Mouse (Mus musculus): ENCODE results near the gene Top1. TPM values are rescaled to one million over a fixed set of nuclear protein-coding genes. Genes with fewer than 3 reads are reported as not detected.

Gene Top1
- polyA plus RNA-seq, 1 experiment from 2014 or later: 97.3 TPM

DNA sequence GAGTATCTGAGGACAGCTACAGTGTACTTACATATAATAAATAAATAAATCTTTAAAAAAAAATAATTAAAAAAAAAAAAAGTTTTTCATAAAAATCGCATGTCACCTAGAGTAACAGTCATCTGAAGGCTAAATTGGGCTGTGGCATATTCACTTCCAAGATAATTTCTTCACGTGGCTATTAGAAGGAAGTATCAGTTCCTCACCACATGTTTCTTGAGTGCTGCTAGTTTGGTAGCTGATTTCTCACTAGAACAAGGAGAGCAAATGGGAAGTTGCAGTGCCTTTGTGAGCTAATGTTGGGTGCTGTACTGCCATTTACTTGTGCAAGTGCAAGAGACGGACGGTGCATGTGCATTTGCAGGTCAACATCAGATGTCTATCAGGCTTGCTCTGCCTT is 21.6 kb downstream of the Top1 start:
- no peaks in the 10 kb centered on the region for H3K27me3 ChIP-seq
- no peaks in the 10 kb centered on the region for H3K9me3 ChIP-seq
- no peaks in the 10 kb centered on the region for H3K4me1 ChIP-seq
- no peak for ATAC-seq (ENCODE audit: low FRiP score, low read depth)
- H3K36me3 ChIP-seq: peaks cover 19% of the 10 kb centered on the region
- no peak overlapping the region for H3K4me2 ChIP-seq (replicated peaks)
- no peak overlapping the region for H3K27ac ChIP-seq
- no peak overlapping the region for H3K9ac ChIP-seq
- WGBS: 92% methylated on average over 4 of the region's 4 CpGs
- H3K4me3 ChIP-seq: no peak overlapping the region

DNA sequence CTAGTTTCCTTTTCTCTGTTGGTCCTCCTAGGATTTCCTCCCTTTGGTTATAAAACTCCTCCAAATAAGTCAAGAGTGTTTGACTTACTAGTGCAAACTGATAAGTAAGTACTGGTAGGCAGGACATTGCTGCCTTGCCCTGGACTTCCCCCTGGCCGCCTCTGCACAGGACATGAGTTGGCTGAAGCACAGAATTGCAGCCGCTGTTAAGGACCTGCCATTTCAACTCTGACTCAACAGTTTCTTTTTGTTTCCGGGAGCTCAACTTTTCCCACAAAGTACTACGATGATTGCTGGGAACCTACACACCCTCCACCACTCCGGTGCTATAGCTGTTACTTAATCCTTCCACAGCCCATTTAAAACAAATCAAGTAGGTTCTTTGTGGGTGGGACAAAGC is 54.6 kb downstream of the Top1 start:
- ATAC-seq (ENCODE audit: low FRiP score, low read depth): no peak
- Histone ChIP-seq H3K4me3 (no peak overlapping the region), H3K27me3 (no peaks in the 10 kb centered on the region), H3K27ac (no peak overlapping the region), H3K36me3 (peaks cover 68% of the 10 kb centered on the region), H3K9ac (no peak overlapping the region), H3K9me3 (no peaks in the 10 kb centered on the region), H3K4me1 (no peaks in the 10 kb centered on the region), H3K4me2 (replicated peaks) (no peak overlapping the region)
- WGBS: 84% methylated on average over 5 of the region's 5 CpGs

DNA sequence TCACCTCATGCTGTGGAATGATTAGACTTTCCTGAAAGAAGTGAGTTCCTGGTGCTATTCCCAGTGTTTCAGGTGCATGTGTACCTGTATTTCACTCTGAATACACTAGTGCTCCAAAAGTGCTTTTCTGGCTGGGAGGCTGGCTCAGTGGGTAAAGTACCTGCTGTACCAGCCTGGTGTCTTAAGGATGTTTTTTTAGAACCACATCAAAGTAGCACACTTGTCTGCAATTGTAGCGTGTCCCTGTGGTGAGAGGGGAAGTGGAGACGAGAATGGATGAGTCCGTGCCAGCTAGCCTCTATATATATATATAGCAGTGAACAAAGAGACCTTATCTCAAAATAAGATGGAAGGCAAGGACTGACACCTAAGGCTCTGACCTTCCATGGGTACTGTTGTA is 55.9 kb downstream of the Top1 start:
- no peaks in the 10 kb centered on the region for H3K27me3 ChIP-seq
- 94% methylated on average over 3 of the region's 3 CpGs for WGBS
- ATAC-seq (ENCODE audit: low FRiP score, low read depth): no peak

DNA sequence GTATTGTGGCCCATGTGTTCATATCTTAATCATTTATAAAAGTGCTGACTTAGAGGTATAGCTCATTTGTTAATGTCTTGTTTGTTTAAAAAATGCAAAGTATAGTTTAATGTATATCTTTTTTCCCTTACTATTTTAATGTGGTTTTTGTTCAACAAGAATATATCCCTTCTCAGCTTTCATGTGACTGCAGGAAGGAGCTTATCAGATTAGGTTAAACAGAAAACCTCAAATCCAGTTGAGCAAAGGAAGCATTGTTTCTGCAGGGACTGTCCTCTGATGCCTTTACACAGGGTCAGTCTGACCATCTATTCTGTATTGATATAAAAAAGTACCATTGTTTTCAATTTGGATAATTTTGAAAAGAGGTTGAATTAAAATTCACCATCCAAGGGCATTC is 57.1 kb downstream of the Top1 start:
- Histone ChIP-seq H3K27ac (no peak overlapping the region), H3K9ac (no peak overlapping the region), H3K27me3 (no peaks in the 10 kb centered on the region), H3K4me2 (replicated peaks) (no peak overlapping the region), H3K4me3 (no peak overlapping the region), H3K4me1 (no peaks in the 10 kb centered on the region), H3K9me3 (no peaks in the 10 kb centered on the region), H3K36me3 (peaks cover 74% of the 10 kb centered on the region)
- ATAC-seq (ENCODE audit: low FRiP score, low read depth): no peak

More for the DNA sequence above, 55.9 kb downstream of the Top1 start:
- Histone ChIP-seq H3K27ac (no peak overlapping the region), H3K4me2 (replicated peaks) (no peak overlapping the region), H3K36me3 (peaks cover 70% of the 10 kb centered on the region), H3K4me3 (no peak overlapping the region), H3K9ac (no peak overlapping the region), H3K9me3 (no peaks in the 10 kb centered on the region), H3K4me1 (no peaks in the 10 kb centered on the region)

- Histone ChIP-seq H3K9me3 (no peaks in the 10 kb centered on the region), H3K4me2 (replicated peaks) (no peak overlapping the region), H3K27me3 (no peaks in the 10 kb centered on the region), H3K4me1 (no peaks in the 10 kb centered on the region), H3K27ac (no peak overlapping the region), H3K4me3 (no peak overlapping the region), H3K36me3 (peaks cover 76% of the 10 kb centered on the region), H3K9ac (no peak overlapping the region)
- WGBS: 87% methylated on average over 3 of the region's 3 CpGs
- ATAC-seq (ENCODE audit: low FRiP score, low read depth): no peak
These were observed 62.0 kb downstream of the Top1 start for GRCm38 (mm10) chr2:160707673-160708072.

DNA sequence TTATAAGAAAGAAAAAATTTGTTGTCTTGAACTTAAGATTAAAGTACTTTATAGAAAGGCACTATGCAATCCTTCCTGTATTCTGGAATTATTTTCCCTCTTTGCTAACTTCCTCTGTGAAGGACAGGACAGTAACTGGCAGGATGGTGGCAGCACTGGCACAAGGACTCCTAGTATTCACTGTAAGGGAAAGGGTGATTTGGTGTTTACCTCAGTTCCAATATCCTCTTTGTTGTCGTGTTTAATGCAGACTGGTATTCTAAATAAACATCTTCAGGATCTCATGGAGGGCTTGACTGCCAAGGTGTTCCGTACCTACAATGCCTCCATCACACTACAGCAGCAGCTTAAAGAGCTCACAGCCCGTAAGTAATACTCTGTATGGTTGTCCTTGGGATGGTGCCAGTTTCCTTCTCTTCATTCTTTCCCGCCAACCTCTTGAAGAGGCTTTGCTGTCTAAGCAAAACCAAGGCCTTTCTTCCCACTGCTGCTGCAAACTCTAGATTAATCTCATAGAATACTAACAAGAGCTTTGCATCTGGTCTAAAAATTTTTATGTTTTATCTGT is 69.9 kb downstream of the Top1 start:
- Histone ChIP-seq H3K4me1 (no peaks in the 10 kb centered on the region), H3K9ac (no peak overlapping the region), H3K4me2 (replicated peaks) (no peak overlapping the region), H3K4me3 (no peak overlapping the region), H3K27me3 (no peaks in the 10 kb centered on the region), H3K27ac (no peak overlapping the region), H3K9me3 (no peaks in the 10 kb centered on the region), H3K36me3 (peaks cover 90% of the 10 kb centered on the region)
- ATAC-seq (ENCODE audit: low FRiP score, low read depth): no peak
- WGBS: 90% methylated on average over 4 of the region's 4 CpGs

GRCm38 (mm10) chr2:160717269-160717668 is 71.6 kb downstream of the Top1 start:
- H3K36me3 ChIP-seq: peaks cover 90% of the 10 kb centered on the region
- no peak overlapping the region for H3K9ac ChIP-seq
- H3K4me1 ChIP-seq: no peaks in the 10 kb centered on the region
- no peak overlapping the region for H3K4me2 ChIP-seq (replicated peaks)
- ATAC-seq (ENCODE audit: low FRiP score, low read depth): no peak
- no peak overlapping the region for H3K27ac ChIP-seq
- H3K27me3 ChIP-seq: no peaks in the 10 kb centered on the region
- 77% methylated on average over 5 of the region's 5 CpGs for WGBS
- H3K4me3 ChIP-seq: no peak overlapping the region
- no peaks in the 10 kb centered on the region for H3K9me3 ChIP-seq

- no peak for ATAC-seq (ENCODE audit: low FRiP score, low read depth)
- no peaks in the 10 kb centered on the region for H3K9me3 ChIP-seq
- H3K4me2 ChIP-seq (replicated peaks): no peak overlapping the region
- H3K36me3 ChIP-seq: peaks cover 90% of the 10 kb centered on the region
- no peaks in the 10 kb centered on the region for H3K27me3 ChIP-seq
- H3K4me3 ChIP-seq: no peak overlapping the region
- no peaks in the 10 kb centered on the region for H3K4me1 ChIP-seq
- H3K9ac ChIP-seq: no peak overlapping the region
- no peak overlapping the region for H3K27ac ChIP-seq
- 86% methylated on average over 3 of the region's 3 CpGs for WGBS
These were observed 73.1 kb downstream of the Top1 start for GRCm38 (mm10) chr2:160718811-160719210.

DNA sequence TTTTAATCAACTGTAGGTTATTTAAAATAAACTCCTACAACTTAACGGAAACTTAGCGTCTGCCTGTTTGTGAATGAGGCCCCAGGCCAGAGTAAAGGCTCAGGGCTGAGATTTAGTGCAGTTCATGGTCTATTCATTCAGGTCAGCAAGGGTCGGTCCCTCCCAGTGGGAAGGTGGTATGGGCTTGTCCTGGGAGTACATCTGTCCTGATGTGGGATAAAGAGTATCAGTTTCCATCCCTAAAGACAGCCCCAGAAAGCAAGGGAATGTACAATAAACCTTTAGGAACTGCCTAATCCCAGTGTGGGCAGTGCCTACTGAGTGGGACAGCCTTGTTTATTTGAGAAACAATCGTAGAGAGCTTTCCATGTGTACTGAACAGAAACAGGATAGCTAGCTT is 77.0 kb downstream of the Top1 start:
- Histone ChIP-seq H3K4me3 (no peak overlapping the region), H3K27ac (no peak overlapping the region), H3K36me3 (peaks cover 77% of the 10 kb centered on the region), H3K9me3 (no peaks in the 10 kb centered on the region), H3K9ac (no peak overlapping the region), H3K4me2 (replicated peaks) (no peak overlapping the region), H3K4me1 (no peaks in the 10 kb centered on the region), H3K27me3 (no peaks in the 10 kb centered on the region)
- WGBS: 82% methylated on average over 4 of the region's 4 CpGs
- no peak for ATAC-seq (ENCODE audit: low FRiP score, low read depth)

DNA sequence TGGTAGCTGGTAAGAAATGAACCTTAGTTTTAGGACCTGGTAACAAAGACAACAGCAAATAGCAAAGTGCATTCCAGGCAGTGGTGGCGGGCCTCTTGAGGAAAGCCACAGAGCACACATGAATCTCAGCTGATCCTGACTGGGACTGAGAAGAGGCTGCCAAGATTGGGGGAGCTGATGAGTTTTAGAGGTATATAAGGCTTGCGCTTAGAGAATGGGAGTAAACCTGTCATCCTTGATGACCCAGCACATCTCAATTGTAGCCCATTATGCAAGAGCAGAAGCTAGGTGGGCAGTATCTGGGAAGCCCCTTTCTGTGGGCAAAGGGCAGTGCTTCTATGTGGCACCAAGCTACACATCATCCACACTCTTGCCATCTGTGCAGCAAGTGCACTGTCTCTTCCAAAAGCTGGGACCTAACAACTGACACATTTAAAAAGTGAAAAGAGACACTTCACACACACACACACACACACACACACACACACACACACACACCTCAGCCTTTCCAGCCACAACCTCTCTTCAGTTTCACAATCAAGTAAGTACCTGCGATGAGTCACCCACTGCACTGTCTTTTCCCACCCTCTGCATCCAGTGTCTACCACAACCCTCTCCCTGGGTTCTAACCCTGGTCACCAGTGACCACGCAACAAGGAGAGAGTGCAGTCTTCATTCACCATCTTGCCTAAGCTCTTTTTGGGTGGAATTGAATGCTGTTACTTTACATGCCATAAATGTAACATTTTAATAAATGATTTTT is 78.1 kb downstream of the Top1 start:
- no peak overlapping the region for H3K4me3 ChIP-seq
- no peak overlapping the region for H3K9ac ChIP-seq
- 95% methylated on average over 4 of the region's 4 CpGs for WGBS
- H3K27ac ChIP-seq: no peak overlapping the region
- H3K4me1 ChIP-seq: no peaks in the 10 kb centered on the region
- H3K36me3 ChIP-seq: peaks cover 67% of the 10 kb centered on the region
- no peaks in the 10 kb centered on the region for H3K27me3 ChIP-seq
- no peaks in the 10 kb centered on the region for H3K9me3 ChIP-seq
- H3K4me2 ChIP-seq (replicated peaks): no peak overlapping the region
- ATAC-seq (ENCODE audit: low FRiP score, low read depth): no peak

GRCm38 (mm10) chr2:160724536-160724935 is 78.8 kb downstream of the Top1 start:
- H3K4me1 ChIP-seq: no peaks in the 10 kb centered on the region
- H3K9ac ChIP-seq: no peak overlapping the region
- H3K36me3 ChIP-seq: peaks cover 61% of the 10 kb centered on the region
- no peak; the same call in 1 of the 2 replicates for ATAC-seq (ENCODE audit: low FRiP score, low read depth)
- H3K4me2 ChIP-seq (replicated peaks): no peak overlapping the region
- WGBS: 89% methylated on average over 5 of the region's 5 CpGs
- no peaks in the 10 kb centered on the region for H3K27me3 ChIP-seq
- H3K27ac ChIP-seq: no peak overlapping the region
- no peak overlapping the region for H3K4me3 ChIP-seq
- no peaks in the 10 kb centered on the region for H3K9me3 ChIP-seq

DNA sequence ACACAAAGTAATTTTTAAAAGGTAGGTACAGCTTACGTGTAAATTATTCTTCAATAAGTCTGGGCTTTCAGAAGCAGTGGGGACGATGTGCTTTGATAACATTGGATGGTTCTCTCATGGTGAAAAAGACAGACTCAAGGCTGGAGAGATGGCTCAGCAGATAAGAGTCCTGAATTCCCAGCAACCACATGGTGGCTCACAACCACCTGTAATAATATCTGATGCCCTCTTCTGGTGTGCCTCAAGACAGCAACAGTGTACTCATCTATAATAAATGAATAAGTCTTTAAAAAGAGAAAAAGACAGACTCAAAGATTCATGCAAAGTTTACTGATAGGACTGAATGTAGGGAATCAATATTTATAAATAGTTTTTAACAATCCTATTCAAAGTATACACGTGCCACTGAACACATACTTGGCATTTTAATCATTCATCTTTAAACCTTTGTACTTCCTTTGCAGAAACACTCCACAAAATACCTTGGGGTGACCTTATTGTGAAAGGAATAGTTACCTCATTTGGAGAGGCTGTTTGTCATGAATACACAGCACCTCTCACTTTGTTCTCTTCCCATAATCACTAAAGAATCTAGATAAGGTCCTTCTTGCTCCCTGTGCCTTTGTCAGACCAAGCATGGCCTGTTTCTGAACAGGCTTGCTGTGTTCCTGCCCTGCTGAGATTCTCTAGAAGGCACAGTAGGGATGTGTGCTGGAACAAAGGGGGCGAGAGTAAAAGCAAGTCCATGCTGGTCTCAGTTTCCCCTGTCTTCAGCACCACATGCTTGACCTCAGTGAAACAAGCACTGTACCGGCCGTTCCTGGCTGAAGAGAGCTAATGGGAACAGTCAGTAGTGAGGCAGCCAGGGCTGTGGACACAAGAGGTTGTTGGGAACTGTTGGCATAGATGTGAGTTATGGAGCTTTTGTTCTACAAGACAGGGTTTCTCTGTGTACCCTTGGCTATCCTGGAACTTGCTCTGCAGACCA is 80.5 kb downstream of the Top1 start:
- no peaks in the 10 kb centered on the region for H3K9me3 ChIP-seq
- H3K9ac ChIP-seq: no peak overlapping the region
- WGBS: 86% methylated on average over 6 of the region's 6 CpGs
- no peak overlapping the region for H3K4me2 ChIP-seq (replicated peaks)
- peaks cover 46% of the 10 kb centered on the region for H3K36me3 ChIP-seq
- H3K4me3 ChIP-seq: no peak overlapping the region
- ATAC-seq (ENCODE audit: low FRiP score, low read depth): no peak
- H3K4me1 ChIP-seq: peaks cover 11% of the 10 kb centered on the region
- H3K27ac ChIP-seq: no peak overlapping the region
- H3K27me3 ChIP-seq: no peaks in the 10 kb centered on the region
